Mouse (Mus musculus): Measurements from ENCODE around the gene Myo3b.

Gene Myo3b

GRCm38 (mm10) chr2:70456205-70456604 lies 417.3 kb downstream of the Myo3b start:
- DNase-seq (ENCODE audit: low spot score) = no peak

DNA sequence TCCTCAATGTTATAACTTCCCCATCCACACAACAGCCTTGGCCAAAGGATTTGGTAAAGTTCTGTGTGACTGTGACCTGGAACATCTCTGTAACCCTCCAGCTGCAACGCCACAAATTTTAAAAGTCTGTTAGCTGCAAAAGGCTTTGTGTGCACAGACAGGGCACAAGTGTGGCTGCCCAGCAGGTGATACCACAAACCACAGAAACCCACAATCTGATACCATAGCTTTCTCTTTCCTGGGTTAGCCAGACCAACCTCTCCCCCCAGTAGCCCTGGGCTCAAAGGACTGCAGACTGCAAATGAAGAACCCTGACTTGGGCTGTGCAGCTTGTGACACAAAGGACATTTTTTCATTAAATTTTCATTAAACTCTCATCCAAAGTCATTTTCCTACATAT lies 424.7 kb downstream of the Myo3b start:
- no peak for DNase-seq (ENCODE audit: low spot score)

GRCm38 (mm10) chr2:70471136-70471535 lies 432.2 kb downstream of the Myo3b start:
- DNase-seq (ENCODE audit: low spot score) = no peak

DNA sequence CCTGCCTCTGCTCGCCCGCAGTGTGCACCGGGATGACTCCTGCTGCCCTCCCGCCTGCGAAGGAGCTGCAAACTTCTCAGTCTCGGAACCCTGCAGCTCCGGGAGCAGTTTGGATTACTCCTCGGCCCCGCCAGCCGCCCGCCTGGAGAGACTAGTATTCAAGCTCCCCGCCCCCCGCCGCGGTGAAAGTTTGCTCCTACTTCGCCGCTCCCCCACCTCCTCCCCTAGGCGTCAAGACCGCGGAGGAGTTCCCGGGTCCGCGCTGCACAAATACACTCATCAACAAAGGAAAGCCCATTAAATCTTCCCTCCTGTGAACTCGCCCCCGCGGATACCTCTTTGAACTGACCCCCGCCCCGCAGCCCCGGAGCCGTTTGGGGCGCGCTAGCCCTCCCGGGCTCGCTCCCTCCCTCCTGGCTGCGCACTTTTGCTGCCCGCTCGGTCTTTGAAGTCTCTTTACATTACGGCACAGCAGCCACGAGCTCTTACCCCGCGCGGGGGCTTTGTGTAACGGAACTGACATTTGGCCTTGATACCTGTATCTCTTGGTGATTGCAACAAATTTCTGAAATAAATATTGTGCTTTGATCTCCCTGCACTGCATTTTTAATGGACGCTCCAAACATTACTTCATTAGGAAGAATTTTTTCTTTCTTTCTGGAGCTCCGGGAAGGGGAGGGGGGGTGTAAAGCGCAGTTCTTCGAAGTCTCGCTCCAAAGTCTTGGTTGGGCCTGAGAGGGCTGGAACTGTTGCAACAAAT lies 433.1 kb downstream of the Myo3b start:
- no peak for DNase-seq (ENCODE audit: low spot score)
